Mouse (Mus musculus): ENCODE data around the gene Med27. TPM values are rescaled to one million over a fixed set of nuclear protein-coding genes. Genes with fewer than 3 reads are reported as not detected.

Med27 gene
- total and polyA plus RNA-seq, 3 experiments, result 32.1 to 36.2 (median 33.6) TPM

- H3K9ac ChIP-seq (ENCODE audit: insufficient read depth, low read depth), result no peak overlapping the region
- H3K4me1 ChIP-seq (ENCODE audit: control insufficient read depth in 1 of 2, insufficient read depth in 2 of 2), result peaks cover 2 to 12% of the 10 kb centered on the region in 2 experiments; a peak in 2 of 4 replicates
- H3K27me3 ChIP-seq (replicated peaks), result no peaks in the 10 kb centered on the region
- no peak overlapping the region for H3K4me3 ChIP-seq (replicated peaks in 1 of 3; ENCODE audit: low read depth in 2 of 3, low read length in 2 of 3, poor library complexity in 1 of 3)
- no peak for DNase-seq (ENCODE audit: extremely low read depth)
- H3K79me2 ChIP-seq (replicated peaks; ENCODE audit: control insufficient read depth, extremely low read depth, insufficient read depth, poor library complexity, severe bottlenecking), result no peaks in the 10 kb centered on the region
- no peak overlapping the region for H3K27ac ChIP-seq (ENCODE audit: insufficient read depth, low read depth)
- peaks cover 5 to 25% of the 10 kb centered on the region in 2 experiments for H3K36me3 ChIP-seq (replicated peaks in 1 of 2; ENCODE audit: control insufficient read depth in 1 of 2, insufficient read depth in 1 of 2, low read length in 1 of 2)
- in situ Hi-C loops (cut with MboI; ENCODE audit: low pct_ligation_motif_present, low pct_unique_long_range_greater_than_20kb, low sequenced_read_pairs), result no loop called here
- dilution Hi-C loops (cut with MboI; ENCODE audit: extremely low pct_ligation_motif_present, extremely low pct_unique_long_range_greater_than_20kb, low sequenced_read_pairs), result no loop called here
- no peaks in the 10 kb centered on the region for H3K9me3 ChIP-seq (replicated peaks; ENCODE audit: low read length)
- H3K4me2 ChIP-seq (ENCODE audit: insufficient read depth, low read depth, poor library complexity, severe bottlenecking), result no peak overlapping the region
- no peak for TF ChIP-seq USF2 (conservative IDR thresholded peaks at IDR 0.05; ENCODE audit: low read depth, low read length)
- no peak for TF ChIP-seq E2F4 (IDR thresholded peaks at IDR 0.05; ENCODE audit: insufficient replicate concordance, low read depth, low read length)
- no peak for TF ChIP-seq JUN (IDR thresholded peaks at IDR 0.05; ENCODE audit: insufficient read depth, low read depth, low read length)
- TF ChIP-seq POLR2A (IDR thresholded peaks at IDR 0.05; ENCODE audit: low read depth, low read length), result no peak
- no peak for TF ChIP-seq MYC (IDR thresholded peaks at IDR 0.05; ENCODE audit: low read depth, low read length)
- no peak for TF ChIP-seq MAZ (IDR thresholded peaks at IDR 0.05; ENCODE audit: low read depth, low read length)
- no peak for TF ChIP-seq CTCF (conservative IDR thresholded peaks at IDR 0.05 in 1 of 2, IDR thresholded peaks at IDR 0.05 in 1 of 2; ENCODE audit: low read depth in 2 of 2, low read length in 2 of 2)
- TF ChIP-seq ZKSCAN1 (IDR thresholded peaks at IDR 0.05; ENCODE audit: borderline replicate concordance, low read depth, low read length), result no peak
Measured at GRCm38 (mm10) chr2:29495271-29495670, 148.7 kb downstream of the Med27 start.

- in situ Hi-C loops (cut with MboI; ENCODE audit: low pct_ligation_motif_present, low pct_unique_long_range_greater_than_20kb, low sequenced_read_pairs), result no loop called here
- dilution Hi-C loops (cut with MboI; ENCODE audit: extremely low pct_ligation_motif_present, extremely low pct_unique_long_range_greater_than_20kb, low sequenced_read_pairs), result no loop called here
- peaks cover 10 to 52% of the 10 kb centered on the region in 2 experiments for H3K36me3 ChIP-seq (replicated peaks in 1 of 2; ENCODE audit: control insufficient read depth in 1 of 2, insufficient read depth in 1 of 2, low read length in 1 of 2)
- H3K4me3 ChIP-seq (replicated peaks in 1 of 3; ENCODE audit: low read depth in 2 of 3, low read length in 2 of 3, poor library complexity in 1 of 3), result no peak overlapping the region
- H3K4me2 ChIP-seq (ENCODE audit: insufficient read depth, low read depth, poor library complexity, severe bottlenecking), result no peak overlapping the region
- no peak for TF ChIP-seq ZNF384 (IDR thresholded peaks at IDR 0.05; ENCODE audit: low read depth, low read length)
- no peak for TF ChIP-seq CTCF (conservative IDR thresholded peaks at IDR 0.05 in 1 of 2, IDR thresholded peaks at IDR 0.05 in 1 of 2; ENCODE audit: low read depth in 2 of 2, low read length in 2 of 2)
- no peak for TF ChIP-seq ELF1 (IDR thresholded peaks at IDR 0.05; ENCODE audit: low read depth, low read length)
- no peak for TF ChIP-seq JUND (conservative IDR thresholded peaks at IDR 0.05; ENCODE audit: low read depth, low read length)
- H3K79me2 ChIP-seq (replicated peaks; ENCODE audit: control insufficient read depth, extremely low read depth, insufficient read depth, poor library complexity, severe bottlenecking), result no peaks in the 10 kb centered on the region
- H3K4me1 ChIP-seq (ENCODE audit: control insufficient read depth in 1 of 2, insufficient read depth in 2 of 2), result peaks cover 0 to 13% of the 10 kb centered on the region in 2 experiments; a peak in 1 of 4 replicates
- H3K27ac ChIP-seq (ENCODE audit: insufficient read depth, low read depth), result no peak overlapping the region
- H3K9me3 ChIP-seq (replicated peaks; ENCODE audit: low read length), result no peaks in the 10 kb centered on the region
- no peak for DNase-seq (ENCODE audit: extremely low read depth)
- no peak overlapping the region for H3K9ac ChIP-seq (ENCODE audit: insufficient read depth, low read depth)
- H3K27me3 ChIP-seq (replicated peaks), result no peaks in the 10 kb centered on the region
Measured at GRCm38 (mm10) chr2:29500601-29501350, 154.2 kb downstream of the Med27 start.

GRCm38 (mm10) chr2:29501381-29501780 lies 154.8 kb downstream of the Med27 start:
- dilution Hi-C loops (cut with MboI; ENCODE audit: extremely low pct_ligation_motif_present, extremely low pct_unique_long_range_greater_than_20kb, low sequenced_read_pairs), result no loop called here
- no peaks in the 10 kb centered on the region for H3K27me3 ChIP-seq (replicated peaks)
- no peak overlapping the region for H3K27ac ChIP-seq (ENCODE audit: insufficient read depth, low read depth)
- no peak overlapping the region for H3K4me3 ChIP-seq (replicated peaks in 1 of 3; ENCODE audit: low read depth in 2 of 3, low read length in 2 of 3, poor library complexity in 1 of 3)
- peaks cover 10 to 52% of the 10 kb centered on the region in 2 experiments for H3K36me3 ChIP-seq (replicated peaks in 1 of 2; ENCODE audit: control insufficient read depth in 1 of 2, insufficient read depth in 1 of 2, low read length in 1 of 2)
- no peaks in the 10 kb centered on the region for H3K9me3 ChIP-seq (replicated peaks; ENCODE audit: low read length)
- in situ Hi-C loops (cut with MboI; ENCODE audit: low pct_ligation_motif_present, low pct_unique_long_range_greater_than_20kb, low sequenced_read_pairs), result no loop called here
- no peak for DNase-seq (ENCODE audit: extremely low read depth)
- no peak overlapping the region for H3K4me2 ChIP-seq (ENCODE audit: insufficient read depth, low read depth, poor library complexity, severe bottlenecking)
- peaks cover 0 to 13% of the 10 kb centered on the region in 2 experiments; a peak in 1 of 4 replicates for H3K4me1 ChIP-seq (ENCODE audit: control insufficient read depth in 1 of 2, insufficient read depth in 2 of 2)
- H3K79me2 ChIP-seq (replicated peaks; ENCODE audit: control insufficient read depth, extremely low read depth, insufficient read depth, poor library complexity, severe bottlenecking), result no peaks in the 10 kb centered on the region
- H3K9ac ChIP-seq (ENCODE audit: insufficient read depth, low read depth), result no peak overlapping the region
- TF ChIP-seq KAT2A (IDR thresholded peaks at IDR 0.05; ENCODE audit: insufficient replicate concordance, low read length) (no peak), TCF12 (IDR thresholded peaks at IDR 0.05; ENCODE audit: low read depth, low read length) (no peak), JUN (IDR thresholded peaks at IDR 0.05; ENCODE audit: insufficient read depth, low read depth, low read length) (no peak), ZNF384 (IDR thresholded peaks at IDR 0.05; ENCODE audit: low read depth, low read length) (no peak), MYC (IDR thresholded peaks at IDR 0.05; ENCODE audit: low read depth, low read length) (no peak), GABPA (IDR thresholded peaks at IDR 0.05; ENCODE audit: insufficient replicate concordance, low read depth, low read length) (no peak), POLR2AphosphoS2 (IDR thresholded peaks at IDR 0.05; ENCODE audit: low read depth, low read length) (no peak), UBTF (IDR thresholded peaks at IDR 0.05; ENCODE audit: low read depth, low read length) (no peak), JUND (conservative IDR thresholded peaks at IDR 0.05; ENCODE audit: low read depth, low read length) (no peak), SIN3A (IDR thresholded peaks at IDR 0.05; ENCODE audit: low read length) (no peak), MAX (IDR thresholded peaks at IDR 0.05; ENCODE audit: low read length) (no peak), SMC3 (IDR thresholded peaks at IDR 0.05; ENCODE audit: low read depth, low read length) (no peak), TBP (conservative IDR thresholded peaks at IDR 0.05; ENCODE audit: low read depth, low read length) (no peak)

Measured in CH12.LX (cell line).